Mouse (Mus musculus) stomach, postnatal 0 days (tissue): Measurements from ENCODE around the gene Rack1.

ENCODE experiments used
- CTCF ChIP-seq: IDR thresholded peaks from 2 replicates; pipeline ENCODE4 v1.5.1; 2016; ENCODE audit warnings: antibody characterized with exemption, low read depth, mild to moderate bottlenecking, moderate library complexity
- EP300 ChIP-seq: optimal IDR thresholded peaks from 2 replicates; pipeline ENCODE3; 2016; ENCODE audit warnings: antibody characterized with exemption

DNA sequence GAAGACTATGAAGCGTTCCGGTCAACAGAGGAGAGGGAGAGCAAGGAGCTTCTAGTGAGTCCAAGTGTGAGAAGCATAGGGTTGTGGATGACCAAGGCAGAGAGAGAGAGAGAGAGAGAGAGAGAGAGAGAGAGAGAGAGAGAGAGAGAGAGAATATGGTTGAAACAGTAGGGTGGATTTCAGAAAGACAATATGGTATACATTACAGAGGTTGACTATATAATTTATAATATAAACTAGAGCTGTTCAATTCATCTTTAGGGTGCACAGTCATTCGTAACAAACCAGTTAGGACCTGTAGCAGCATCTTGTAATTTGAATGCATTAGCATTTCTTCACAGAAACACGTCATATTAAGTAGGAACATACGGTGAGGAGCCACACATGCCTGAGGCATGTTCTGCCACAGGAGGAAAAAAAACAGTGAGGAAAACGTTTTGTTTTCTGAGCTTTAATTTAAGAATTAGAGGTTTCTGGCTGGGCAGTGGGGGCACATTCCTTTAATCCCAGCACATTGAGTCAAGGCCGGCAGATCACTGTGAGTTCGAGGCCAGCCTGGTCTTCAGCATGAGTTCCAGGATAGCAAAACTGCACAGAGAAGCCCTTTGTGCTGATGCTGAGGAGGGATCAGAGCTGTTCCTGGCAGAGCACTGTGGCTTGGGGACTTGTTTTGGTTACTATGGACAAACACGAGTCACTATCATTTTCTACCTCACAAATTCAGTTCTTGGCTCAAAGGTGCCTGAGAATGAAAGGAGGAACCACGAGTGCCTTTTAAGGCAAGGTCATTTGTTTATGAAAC, 38.9 kb downstream of the Rack1 start:
- TF ChIP-seq CTCF (no peak), EP300 (no peak)
